Mouse (Mus musculus): ENCODE results near the gene Slc6a5.

DNA sequence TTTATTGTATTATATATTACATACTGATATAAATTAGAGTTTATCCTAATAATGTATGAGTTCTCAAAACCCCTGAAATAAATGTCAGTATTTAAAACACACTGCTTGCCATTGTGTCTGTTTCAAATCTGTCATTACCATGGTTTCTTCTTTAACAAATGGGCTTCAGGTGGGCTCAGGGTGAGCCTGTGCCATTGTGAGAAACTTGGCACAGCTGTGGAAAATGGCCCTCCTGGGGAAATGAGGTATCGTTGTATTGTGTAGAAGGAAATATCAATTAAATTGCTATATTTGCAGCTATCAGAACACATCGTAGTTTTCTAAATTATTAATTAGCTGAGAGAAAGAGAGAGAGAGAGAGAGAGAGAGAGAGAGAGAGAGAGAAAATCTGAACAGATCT lies 53.8 kb downstream of the Slc6a5 start:
- TF ChIP-seq POLR2A (IDR thresholded peaks at IDR 0.05; ENCODE audit: low read depth, low read length) (no peak), CTCF (IDR thresholded peaks at IDR 0.05; ENCODE audit: borderline replicate concordance, insufficient read depth, low read length) (no peak)

All from embryonic fibroblast, embryonic 13.5 days (primary cell).